Mouse (Mus musculus) adrenal gland, postnatal 25 days (tissue): ENCODE results near the gene Acvr1b. TPM values are rescaled to one million over a fixed set of nuclear protein-coding genes. Genes with fewer than 3 reads are reported as not detected.

ENCODE experiments used
- DNase-seq: peaks from one replicate; pipeline ENCODE4 v3.0.0; 2021; ENCODE audit warnings: mixed read lengths
- long read RNA-seq: library from polyadenylated mRNA; stranded (forward); transcript quantifications from one replicate; pipeline ENCODE4 v2.0.0, GENCODE M21; 2021
- total RNA-seq: library from RNA; stranded (reverse); gene quantifications from 2 replicates; pipeline ENCODE4 v1.2.3, GENCODE M21; 2021

The Acvr1b gene
- total RNA-seq = 9.0 and 11.2 TPM in 2 replicates
- long read RNA-seq, full-length matches to known transcripts = 1 of 2 reads
- long read RNA-seq, partial matches to known transcripts = 0 of 2 reads
- long read RNA-seq, other reads (novel, unspliced or antisense) = 1 of 2 reads

DNA sequence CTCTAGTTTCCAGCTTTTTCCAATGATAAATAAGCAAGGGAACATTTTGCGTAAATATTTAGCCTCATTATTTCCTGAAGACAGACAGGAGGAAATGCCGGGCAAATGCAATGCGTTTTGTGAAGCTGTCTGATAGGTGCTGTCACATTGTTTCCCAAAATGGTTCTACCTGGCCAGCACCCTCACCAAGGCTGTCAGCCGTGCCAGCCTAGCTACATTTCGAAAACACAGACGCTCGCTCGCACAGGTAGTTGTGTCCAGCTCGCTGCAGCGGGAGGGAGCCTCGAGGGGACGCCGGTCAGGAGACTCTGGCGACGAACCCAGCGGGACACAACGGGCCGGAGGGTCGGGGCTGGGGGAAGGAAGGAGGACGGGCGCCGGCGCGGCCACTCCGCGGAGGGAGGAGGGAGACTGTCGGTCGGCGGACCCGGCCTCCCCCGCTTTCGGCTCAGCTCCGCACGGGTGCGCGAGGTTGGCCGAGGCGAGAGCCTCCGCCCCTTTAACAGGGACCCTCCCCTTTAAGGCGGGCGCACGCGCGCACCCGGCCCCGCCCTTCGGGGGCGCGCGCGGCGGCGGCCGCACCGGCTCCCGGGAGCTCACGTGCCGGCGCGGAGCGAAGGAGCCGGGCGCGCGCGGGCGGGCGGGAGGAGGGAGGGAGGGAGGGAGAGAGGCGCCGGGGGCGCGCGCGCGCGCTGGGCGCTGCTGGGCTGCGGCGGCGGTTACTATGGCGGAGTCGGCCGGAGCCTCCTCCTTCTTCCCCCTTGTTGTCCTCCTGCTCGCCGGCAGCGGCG is at the start of gene Acvr1b:
Gene Acvr1b (plus strand): TSS at position 647 of the 791 bp plus-strand sequence.
- DNase-seq = peak; percentile 93

GRCm38 (mm10) chr15:101125561-101125960 is 48.3 kb upstream of the Acvr1b start:
- no peak for DNase-seq

DNA sequence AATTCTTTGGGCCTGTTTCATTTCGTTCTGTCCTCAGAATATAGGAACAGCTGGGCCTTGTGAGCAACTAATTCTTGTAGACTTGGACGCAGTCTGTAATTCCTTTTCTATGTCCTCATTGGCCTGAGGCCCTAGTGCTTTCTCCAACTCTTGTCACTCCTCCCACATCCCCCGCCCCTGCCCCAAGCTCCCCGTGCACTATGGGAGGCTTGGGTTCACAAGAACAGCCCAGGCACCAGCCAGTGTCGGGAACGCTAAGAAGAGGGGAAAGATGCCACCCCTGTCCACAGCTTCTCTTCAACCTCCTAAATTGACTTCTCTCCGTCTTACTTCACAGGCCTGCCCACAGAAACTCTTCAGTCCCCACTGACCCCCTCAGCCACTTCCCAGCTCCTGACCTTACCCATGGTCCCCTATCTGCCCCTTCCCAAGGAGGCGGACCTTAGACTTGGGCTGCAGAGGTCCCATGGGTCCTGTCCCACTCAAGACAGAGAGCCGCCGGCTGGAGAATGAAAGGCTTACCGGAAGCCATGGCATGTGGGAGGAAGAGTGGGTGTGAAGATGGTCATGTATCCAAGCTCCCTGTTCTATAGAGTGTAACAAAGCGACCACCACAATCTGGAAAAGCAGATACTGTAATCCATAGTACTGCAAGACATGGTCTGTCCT is 46.9 kb upstream of the Acvr1b start:
- no peak for DNase-seq

DNA sequence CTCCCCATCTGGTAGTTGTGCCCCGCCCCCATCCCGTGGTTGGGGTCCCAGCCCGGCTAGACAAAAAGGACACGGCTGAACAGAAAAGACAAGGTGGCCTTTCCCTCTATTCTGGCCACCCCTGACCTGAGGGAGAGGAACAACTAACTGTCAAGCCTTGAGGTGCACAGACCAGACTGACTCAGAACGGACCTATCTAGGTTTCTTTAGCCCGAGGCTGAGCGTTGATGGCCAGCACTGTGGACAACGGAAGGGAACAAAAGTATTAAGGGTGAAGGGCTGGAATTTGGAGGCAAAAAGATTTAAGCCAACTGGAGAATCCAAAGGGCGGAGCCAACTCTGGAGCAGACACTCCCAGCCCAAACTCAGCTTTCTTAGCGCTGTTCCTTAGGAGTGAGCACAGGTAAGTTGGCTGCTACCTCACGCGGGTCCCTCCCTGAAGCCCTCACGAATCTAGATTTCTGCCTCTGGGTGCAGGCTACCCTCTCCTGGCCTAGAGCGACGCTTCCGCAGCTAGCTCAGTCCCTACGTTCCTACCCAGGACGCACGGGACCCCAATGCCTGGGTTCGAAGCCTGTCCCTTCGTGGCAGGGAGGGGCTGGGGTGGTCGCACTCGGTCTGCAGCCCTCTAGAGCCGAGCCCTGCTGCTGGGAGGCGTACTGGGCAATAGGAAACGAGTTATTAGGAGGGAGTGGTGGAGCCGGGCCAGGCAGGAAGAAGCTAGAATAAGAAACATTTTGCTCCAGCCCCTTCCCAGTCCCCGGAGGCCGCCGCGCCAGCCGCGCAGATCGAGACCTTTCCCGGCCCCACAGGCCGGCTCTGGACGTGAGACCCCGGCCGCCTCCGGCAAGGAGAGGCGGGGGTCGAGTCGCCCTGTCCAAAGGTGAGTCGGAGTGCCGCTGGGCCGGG is 45.4 kb upstream of the Acvr1b start, which contains the start of gene Acvrl1:
Gene Acvrl1 (plus strand): TSS at position 342 of the 909 bp plus-strand sequence.
- DNase-seq = no peak

GRCm38 (mm10) chr15:101129412-101129811 is 44.5 kb upstream of the Acvr1b start:
- DNase-seq = no peak

DNA sequence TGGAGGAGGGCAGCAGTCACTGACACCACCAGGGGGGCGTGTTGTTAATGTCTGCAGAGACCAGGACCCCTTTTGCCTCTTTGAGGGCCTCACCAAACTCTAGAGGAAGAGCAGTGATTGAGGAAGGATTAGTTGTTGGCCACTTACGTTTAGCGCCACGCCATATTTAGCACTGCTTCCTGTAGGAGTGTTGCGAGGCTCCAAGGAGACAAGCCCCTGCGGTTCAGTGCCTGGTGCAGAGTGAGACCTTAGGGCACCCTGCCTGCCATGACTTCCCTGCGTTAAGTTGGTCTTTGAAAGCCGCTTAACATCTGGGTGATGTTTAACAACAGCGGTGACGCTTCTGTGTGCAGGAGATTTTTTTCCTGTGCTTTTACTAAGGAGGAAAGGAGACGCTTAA is 42.4 kb upstream of the Acvr1b start:
- no peak for DNase-seq

DNA sequence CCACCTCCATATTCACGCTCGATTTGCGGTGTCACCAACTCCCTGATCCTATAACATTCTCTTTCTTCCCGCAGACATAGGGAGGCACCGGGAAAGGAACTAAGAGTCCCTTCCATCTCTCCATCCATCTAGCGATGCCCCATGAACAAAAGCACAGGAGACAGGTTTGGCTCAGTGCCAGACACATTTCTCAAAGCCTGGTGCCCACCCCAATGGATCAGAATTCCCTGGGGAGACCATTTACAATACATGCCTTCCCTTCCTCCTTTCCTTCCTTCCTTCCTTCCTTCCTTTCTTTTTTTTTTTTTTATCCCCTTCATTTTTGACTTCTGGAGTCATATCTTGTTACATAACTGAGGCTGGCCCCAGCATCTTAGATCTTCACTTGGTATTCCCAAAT is 41.8 kb upstream of the Acvr1b start:
- DNase-seq = no peak

DNA sequence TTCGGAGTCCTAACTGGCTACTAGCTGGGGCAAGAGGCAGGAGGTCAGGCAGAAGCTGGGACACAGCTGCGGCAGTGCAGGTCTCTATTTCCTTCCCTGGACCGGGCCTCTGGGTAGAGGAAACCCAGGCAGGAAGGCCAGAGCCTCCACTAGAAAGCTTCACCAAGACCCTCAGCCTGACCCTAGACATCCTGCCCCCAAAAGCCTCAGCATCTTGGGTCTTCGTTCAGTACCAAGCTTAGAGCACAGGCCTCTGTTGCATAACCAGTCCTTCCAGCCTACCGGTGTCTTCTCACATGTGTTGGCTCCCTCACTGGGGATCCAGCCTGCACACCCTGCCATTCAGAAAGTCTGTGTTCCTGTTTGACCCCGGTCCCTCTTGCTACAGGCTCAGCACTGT is 41.1 kb upstream of the Acvr1b start:
- DNase-seq = no peak

DNA sequence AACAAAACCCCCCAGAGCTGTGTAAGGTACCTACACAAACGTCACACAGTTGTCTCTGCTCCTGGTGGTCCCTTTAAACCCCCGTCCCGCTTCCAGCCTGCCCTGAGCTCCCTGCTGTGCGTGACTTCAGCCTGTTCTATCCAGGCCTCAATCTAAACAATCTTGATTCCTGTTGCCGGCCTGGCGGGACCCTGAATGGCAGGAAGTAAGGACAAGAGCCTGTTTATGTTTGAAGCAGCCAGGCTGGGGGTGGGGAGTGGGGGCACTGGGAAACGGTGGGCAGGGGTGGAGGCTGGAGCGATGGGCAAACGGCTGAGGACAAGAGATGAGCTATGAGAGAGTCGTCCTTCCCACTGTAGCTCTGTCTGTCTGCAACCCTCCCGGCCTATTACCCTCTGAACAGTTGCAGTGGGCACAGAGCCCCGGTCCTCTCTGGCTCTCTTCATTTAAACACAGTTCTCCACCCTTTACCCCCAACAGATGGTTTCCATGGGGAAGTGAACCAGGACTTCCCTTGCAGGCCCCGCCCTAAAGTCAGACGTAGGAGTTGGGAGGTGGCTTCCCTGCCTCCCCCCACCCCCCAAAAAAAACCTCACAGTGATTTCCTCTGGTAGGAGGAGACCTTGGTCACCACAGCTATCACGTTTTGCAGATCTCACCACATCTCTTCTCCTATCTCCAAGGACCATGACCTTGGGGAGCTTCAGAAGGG is 39.7 kb upstream of the Acvr1b start:
- DNase-seq = no peak

- no peak for DNase-seq
These were observed 38.5 kb upstream of the Acvr1b start for GRCm38 (mm10) chr15:101135405-101135804.

GRCm38 (mm10) chr15:101137455-101137854 is 36.4 kb upstream of the Acvr1b start:
- DNase-seq = no peak

GRCm38 (mm10) chr15:101138675-101139074 is 35.2 kb upstream of the Acvr1b start:
- DNase-seq = no peak

GRCm38 (mm10) chr15:101139885-101140284 is 34.0 kb upstream of the Acvr1b start:
- no peak for DNase-seq

DNA sequence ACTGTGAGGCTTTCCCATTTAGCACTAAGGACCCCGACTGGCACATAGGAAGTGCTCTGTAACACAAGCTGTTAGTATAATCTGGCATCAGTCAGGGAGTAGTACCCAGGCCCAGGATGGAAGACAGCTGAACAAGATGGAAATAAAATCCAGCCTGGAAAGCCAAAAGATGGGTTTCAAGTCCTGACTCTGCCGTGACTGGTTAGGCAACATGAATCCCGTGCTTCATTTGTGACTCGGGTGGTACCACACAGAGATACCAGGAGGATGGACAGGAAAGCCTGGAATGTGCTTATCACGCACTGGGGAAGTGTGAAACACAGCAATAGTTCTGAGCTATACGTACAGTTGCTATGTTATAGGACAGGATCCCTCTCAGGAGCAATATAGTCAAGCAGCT is 33.3 kb upstream of the Acvr1b start:
- DNase-seq = no peak

- DNase-seq = peak; percentile 73
These were observed 32.8 kb upstream of the Acvr1b start for GRCm38 (mm10) chr15:101141061-101141541.

- no peak for DNase-seq
These were observed 31.2 kb upstream of the Acvr1b start for GRCm38 (mm10) chr15:101142672-101143071.

- DNase-seq = peak; percentile 57
These were observed 30.4 kb upstream of the Acvr1b start for GRCm38 (mm10) chr15:101143494-101143893.

- DNase-seq = no peak
These were observed 29.7 kb upstream of the Acvr1b start for GRCm38 (mm10) chr15:101144176-101144575.

DNA sequence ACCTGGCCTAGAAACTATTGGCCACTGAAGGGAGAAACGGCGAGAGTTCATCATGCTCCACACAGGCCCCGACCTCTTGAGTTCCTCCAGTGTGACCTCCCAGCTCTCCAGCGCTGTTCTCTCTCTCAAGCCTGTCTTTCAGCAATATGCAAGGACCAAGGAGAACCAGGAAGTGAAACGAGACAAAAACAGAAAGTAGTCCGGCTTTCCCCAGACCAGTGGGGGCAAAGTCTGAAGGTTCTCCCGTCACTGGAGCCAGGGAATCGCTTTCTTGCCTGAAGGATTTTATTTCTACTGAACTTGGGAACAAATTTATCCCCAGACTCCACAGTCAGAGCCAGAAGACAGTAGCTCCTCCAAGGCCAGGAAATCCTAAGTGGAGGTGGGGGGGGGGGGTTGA is 29.1 kb upstream of the Acvr1b start:
- DNase-seq = no peak

DNA sequence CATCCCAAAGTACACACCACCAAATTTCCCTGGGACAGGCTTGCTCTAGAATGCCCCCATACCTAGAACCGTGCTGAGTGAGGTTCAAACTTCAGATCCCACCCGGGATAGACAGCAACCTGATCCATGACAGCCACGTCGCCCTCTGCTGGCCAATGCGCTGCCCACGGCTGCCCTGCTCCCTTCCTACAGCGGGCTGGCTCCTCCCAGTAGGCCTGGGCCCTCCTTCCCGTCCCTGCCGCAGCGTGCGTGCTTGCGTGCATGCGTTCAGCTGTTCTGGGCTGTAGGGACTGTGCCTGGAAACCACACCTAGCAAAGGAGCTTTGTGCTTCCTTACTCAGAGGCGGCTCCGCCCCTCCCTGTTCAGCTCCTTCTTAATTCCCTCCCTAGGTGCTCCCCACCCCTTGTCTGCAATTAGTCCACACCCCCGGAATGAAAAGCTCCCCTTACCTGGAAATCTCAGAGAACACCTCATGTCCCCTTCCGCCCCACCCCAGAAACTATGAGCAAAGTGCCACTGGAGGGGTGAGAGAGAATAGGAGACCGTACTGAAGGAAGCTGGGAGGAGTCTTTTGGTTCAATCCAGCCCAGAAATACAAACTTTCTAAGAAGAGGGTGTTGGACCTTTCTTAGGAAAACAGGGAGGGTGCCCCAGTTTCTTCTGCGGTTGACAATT is 28.3 kb upstream of the Acvr1b start:
- peak; percentile 95 for DNase-seq
